Mouse (Mus musculus) spleen, adult 10 weeks (tissue): ENCODE results near the gene Tmem97. TPM values are rescaled to one million over a fixed set of nuclear protein-coding genes. Genes with fewer than 3 reads are reported as not detected.

Experiments
- polyA plus RNA-seq: library from polyadenylated mRNA; stranded (reverse); fragments of 350-450 nt; fragmentation: Illumina TruSeq; extraction: RNeasy Lipid Tissue Mini Kit (QIAGEN cat#74804); gene quantifications from one replicate; pipeline ENCODE4 v1.2.3, GENCODE M21; 2015; ENCODE audit warnings: low replicate concordance; ENCODE audit not compliant: insufficient read depth

The Tmem97 gene
- 14.5 TPM for polyA plus RNA-seq

GRCm38 (mm10) chr11:78550168-78551058 is at the start of gene Tmem97:
Tmem97 (minus strand) TSS chr11:78550777.

GRCm38 (mm10) chr11:78536080-78536689 is 14.4 kb downstream of the Tmem97 start, which contains the start of the genes Tnfaip1 and Ift20:
Tnfaip1 (minus strand) TSS chr11:78536332.
Ift20 (plus strand) TSS chr11:78536361.

GRCm38 (mm10) chr11:78512025-78512957 is 38.3 kb downstream of the Tmem97 start, which contains the start of the genes Tmem199 and Poldip2:
Tmem199 (minus strand) TSS chr11:78512172.
Poldip2 (plus strand) TSS chr11:78512193.

GRCm38 (mm10) chr11:78502909-78503650 is 47.5 kb downstream of the Tmem97 start, which contains the start of gene Sebox:
Sebox (plus strand) TSS chr11:78503447.

GRCm38 (mm10) chr11:78499004-78499403 is 51.6 kb downstream of the Tmem97 start, which contains the start of gene Vtn:
Vtn (plus strand) TSS chr11:78499091.

GRCm38 (mm10) chr11:78497544-78498522 is 52.7 kb downstream of the Tmem97 start, which contains the start of gene Sarm1:
Sarm1 (minus strand) TSS chr11:78497754.

Other genes with a start within 250 kb of the Tmem97 start
- gene Spag5, start 249.2 kb downstream of the Tmem97 start, polyA plus RNA-seq = 12.5 TPM
- 4.3 TPM for gene Aldoc, start 227.8 kb downstream of the Tmem97 start, polyA plus RNA-seq
- 24.8 TPM for gene Pigs, start 222.4 kb downstream of the Tmem97 start, polyA plus RNA-seq
- 35.6 TPM for gene Unc119, start 207.3 kb downstream of the Tmem97 start, polyA plus RNA-seq
- gene Foxn1, start 164.2 kb downstream of the Tmem97 start, polyA plus RNA-seq = not detected
- 0.10 TPM for gene Slc13a2, start 128.6 kb downstream of the Tmem97 start, polyA plus RNA-seq
- gene Slc46a1, start 85.1 kb downstream of the Tmem97 start, polyA plus RNA-seq = 0.91 TPM
- gene Sarm1, start 53.0 kb downstream of the Tmem97 start, polyA plus RNA-seq = 0.37 TPM
- gene Vtn, start 51.7 kb downstream of the Tmem97 start, polyA plus RNA-seq = not detected
- gene Sebox, start 47.3 kb downstream of the Tmem97 start, polyA plus RNA-seq = not detected
- 41.9 TPM for gene Tmem199, start 38.6 kb downstream of the Tmem97 start, polyA plus RNA-seq
- gene Poldip2, start 38.6 kb downstream of the Tmem97 start, polyA plus RNA-seq = 32.6 TPM
- gene Tnfaip1, start 14.4 kb downstream of the Tmem97 start, polyA plus RNA-seq = 27.4 TPM
- 58.4 TPM for gene Ift20, start 14.4 kb downstream of the Tmem97 start, polyA plus RNA-seq
- 34.4 TPM for gene Nlk, start 146.6 kb upstream of the Tmem97 start, polyA plus RNA-seq
- gene Ccnq, start 201.0 kb upstream of the Tmem97 start, polyA plus RNA-seq = 15.7 TPM